Mouse (Mus musculus) lung, adult 2 months (tissue): ENCODE results near the gene Tpt1.

Source experiments
- CTCF ChIP-seq: fragments of 200-500 bp; IDR thresholded peaks from 2 replicates; pipeline ENCODE4 v1.5.1; 2011; ENCODE audit warnings: mild to moderate bottlenecking, low read length, control low read depth; ENCODE audit not compliant: insufficient read depth
- POLR2A ChIP-seq: fragments of 200-500 bp; IDR thresholded peaks from 2 replicates; pipeline ENCODE4 v1.6.1; 2011; ENCODE audit warnings: low read depth, mild to moderate bottlenecking, control low read depth, low read length, borderline replicate concordance; ENCODE audit errors: extremely low read depth

- no peak for TF ChIP-seq CTCF
- TF ChIP-seq POLR2A, result no peak
Observed at GRCm38 (mm10) chr14:75892118-75892517, 47.2 kb downstream of the Tpt1 start.
